Mouse (Mus musculus): ENCODE results near the gene Afap1.

Gene Afap1

DNA sequence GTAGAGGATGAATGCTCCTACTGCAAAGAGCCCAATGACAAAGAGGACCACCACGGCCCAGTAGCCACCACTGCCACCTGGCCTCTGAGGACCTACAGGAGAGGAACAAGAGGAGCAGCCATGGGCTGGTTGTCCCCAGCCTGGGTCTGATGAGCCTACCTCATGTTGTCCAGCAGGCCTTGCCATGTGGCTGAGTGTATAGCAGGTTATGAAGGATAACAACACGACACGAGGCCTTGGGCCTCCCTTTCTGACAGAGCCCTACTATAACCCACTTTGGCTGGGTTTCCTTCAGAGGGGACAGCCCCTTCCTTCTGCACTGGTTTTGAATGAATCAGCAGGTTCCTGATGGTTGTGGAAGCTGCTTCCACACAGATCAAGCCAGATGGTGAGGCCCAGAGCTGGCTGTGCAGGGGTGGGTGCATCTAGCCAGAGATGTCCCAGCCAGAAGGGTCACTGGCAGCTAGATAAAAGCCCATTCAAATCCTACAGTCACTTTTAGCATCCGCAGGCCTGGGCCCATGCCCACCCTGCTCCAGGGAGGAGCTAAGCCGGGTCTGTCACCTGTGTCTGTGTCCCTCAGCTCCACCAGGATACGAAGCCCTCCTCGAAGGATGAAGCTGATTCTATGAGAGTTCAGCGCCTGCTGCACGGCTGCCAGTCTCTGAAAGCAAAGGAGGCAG lies 131.0 kb downstream of the Afap1 start:
- DNase-seq (ENCODE audit: extremely low read depth, insufficient read length, low spot score): no peak

DNA sequence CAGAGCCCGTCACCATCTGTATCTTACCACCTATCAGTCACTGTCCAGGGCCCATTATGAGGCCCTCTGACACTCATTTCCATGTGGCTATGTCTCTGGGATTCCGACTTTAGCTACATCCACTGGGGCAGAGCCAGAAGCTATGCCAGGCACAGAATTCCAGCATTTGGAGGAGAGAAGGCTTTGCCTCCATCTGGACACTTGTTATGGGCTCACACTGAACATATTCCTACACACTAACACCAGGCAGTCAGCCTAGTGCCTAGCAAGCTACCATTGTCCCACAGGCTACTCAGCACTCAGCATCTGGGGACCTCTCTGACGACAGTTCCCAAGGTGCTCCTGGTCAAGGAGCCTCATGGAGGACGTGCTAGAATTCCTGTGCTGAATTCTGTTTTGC lies 132.0 kb downstream of the Afap1 start:
- DNase-seq (ENCODE audit: extremely low read depth, insufficient read length, low spot score): no peak

DNA sequence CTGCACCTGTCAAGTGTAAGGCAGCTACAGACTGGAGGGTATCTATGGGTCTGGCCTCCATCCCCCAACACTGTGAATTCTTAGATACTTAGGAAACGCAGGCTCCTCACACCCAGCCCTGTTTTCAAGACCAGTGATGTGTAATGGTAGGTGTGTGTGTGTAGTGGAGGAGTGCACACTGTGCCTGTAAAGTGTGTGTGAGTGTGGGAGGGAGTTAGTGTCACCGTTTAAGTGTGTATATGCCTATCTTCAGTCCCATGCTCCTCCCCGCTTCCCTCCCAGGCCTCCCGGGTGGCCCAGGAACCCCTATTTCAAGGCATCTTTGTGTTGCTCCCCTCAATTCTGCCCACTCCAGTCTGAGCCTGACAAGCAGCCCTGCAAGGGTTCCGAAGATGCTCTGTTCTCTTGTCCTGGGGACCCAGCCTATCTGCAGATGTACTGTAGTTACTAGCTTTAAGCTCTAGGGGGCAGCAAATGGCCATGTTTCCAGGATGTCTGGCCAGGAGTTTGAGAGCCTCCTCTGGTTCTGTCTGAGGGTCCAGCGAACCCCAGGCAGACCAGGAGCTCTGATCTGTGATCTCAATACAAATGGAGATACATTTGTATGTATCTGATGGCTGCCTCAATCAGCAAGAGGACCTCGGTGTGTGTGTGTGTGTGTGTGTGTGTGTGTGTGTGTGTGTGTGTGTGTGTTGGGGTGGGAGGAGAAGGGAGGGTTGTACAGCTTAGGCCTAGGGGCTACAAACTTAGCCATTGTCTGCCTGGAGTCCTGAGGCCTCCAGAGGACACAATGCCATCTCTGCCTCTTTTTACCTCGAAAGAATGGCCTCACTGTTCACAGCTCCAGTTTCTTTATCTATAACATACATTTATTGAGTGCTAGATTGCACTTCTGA lies 140.7 kb downstream of the Afap1 start:
- peak; percentile 33 for DNase-seq (ENCODE audit: extremely low read depth, insufficient read length, low spot score)

DNA sequence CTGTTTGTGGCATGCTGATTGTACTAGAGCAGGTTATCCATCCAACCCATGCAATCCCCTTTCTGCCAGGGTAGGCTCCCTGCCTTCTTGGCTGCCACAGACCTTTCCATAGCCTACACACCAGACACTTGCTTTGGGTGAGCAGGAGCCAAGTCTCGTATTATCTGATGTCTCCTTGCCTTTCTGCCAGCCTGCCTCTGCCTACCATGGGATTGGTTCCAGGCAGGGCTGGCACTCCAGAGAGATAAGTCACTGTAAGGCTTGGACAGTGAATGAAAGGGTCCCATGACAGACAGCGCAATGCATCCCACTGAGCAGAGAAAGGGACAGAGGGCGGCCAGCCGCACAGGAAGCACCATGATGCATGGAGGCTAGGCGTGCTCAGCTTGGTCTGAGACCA lies 146.5 kb downstream of the Afap1 start:
- DNase-seq (ENCODE audit: extremely low read depth, insufficient read length, low spot score): no peak

DNA sequence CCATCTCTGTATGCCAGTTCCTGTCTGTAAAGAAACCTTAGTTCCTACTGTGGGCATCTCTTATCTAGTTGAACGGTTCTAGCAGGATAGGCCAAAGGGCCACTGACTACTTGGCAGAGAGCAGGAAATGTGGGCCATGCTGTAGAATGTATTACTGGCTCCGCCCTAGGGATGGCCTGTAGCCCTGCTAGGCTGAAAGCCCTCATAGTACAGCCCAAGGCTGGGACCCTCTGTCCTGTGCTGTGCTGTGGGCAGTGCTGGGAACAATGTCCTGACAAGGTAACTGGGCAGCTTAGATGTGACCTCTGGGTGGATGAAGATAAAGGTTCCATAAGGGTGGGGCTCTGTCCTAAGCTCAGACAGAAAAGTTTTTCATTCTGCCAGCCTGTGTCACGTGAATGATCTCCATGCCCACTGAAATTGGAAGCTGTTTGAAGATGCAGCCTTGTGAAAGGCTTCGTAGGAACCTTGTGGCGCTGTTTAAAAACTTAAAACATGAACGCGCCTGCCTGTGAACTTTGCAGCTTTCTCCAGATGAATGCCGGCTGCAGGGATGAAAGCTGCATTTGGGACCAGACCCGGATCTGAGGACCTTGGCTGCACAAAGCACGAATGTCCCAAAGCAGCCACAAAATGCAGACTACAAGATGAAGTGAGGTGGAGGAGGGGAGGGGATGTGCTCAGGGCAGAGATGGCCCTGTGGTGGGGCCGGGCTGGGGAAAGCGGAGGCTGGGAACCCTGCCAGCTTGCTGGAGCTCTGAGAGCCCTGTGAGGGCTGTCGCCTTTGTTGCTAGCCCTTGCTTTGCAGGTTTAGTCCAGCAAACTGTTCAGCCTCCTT lies 147.5 kb downstream of the Afap1 start:
- DNase-seq (ENCODE audit: extremely low read depth, insufficient read length, low spot score): no peak

DNA sequence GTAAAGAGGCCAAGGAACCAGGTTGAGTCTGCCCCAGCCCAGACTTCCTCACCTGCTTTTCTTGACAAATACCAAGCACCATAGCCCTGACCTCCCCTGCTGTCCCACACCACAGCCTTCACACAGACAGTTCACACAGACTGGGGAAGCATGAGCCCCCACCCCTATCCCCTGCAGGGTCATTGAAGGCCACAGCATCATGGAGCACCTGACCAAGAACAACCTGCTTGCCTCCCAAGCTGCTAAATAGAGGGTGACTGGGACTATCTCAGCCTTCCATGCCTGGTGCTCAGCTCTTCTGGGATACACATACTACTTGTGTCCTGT lies 148.1 kb downstream of the Afap1 start:
- DNase-seq (ENCODE audit: extremely low read depth, insufficient read length, low spot score): no peak

DNA sequence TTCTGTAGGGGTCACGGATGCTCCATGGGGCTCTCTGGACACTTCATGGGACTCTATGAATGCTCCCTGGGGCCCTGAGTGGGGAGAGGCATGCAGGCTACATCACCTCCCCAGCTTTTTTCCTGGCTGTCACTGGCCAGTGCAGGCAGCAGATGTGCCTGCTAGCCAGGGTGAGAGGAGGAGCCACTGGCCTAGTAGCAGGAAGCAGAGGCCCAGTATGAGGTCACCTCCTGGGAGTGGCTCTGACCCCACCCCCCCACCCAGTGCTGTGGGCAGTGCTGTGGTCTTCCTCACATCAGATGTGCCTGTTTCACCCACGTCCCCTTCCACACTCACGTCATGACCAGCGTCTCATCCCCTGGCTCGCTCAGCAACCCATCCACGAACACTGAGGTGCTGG lies 148.6 kb downstream of the Afap1 start:
- peak; percentile 23 for DNase-seq (ENCODE audit: extremely low read depth, insufficient read length, low spot score)

DNA sequence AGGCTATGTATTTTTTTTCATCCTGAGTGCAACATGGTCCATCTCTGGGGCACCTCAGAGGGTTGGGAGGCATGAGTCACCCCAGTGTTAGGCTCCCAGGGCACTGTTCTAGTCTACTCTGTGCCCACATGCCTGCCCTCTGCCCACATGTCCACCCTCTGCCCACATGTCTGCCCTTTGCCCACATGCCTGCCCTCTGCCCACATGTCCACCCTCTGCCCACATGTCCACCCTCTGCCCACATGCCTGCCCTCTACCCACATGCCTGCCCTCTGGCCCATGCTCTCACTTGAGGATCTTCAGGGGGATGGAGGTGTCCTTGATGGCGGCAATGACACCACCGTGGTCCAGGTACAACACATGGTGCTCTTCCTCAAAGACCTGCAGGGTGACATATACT lies 150.0 kb downstream of the Afap1 start:
- peak; percentile 58 for DNase-seq (ENCODE audit: extremely low read depth, insufficient read length, low spot score)
